Mouse (Mus musculus): Measurements from ENCODE around the gene C1s2. TPM values are rescaled to one million over a fixed set of nuclear protein-coding genes. Genes with fewer than 3 reads are reported as not detected.
"Not testable (repeated sequence)": the region's sequence is repeated elsewhere in the genome, so short reads cannot be mapped to it uniquely, and the experiment has no call there.

The C1s2 gene
- total RNA-seq (2022), result 1 to 10 TPM; 1.8 to 4.1 (median 3.0) TPM

DNA sequence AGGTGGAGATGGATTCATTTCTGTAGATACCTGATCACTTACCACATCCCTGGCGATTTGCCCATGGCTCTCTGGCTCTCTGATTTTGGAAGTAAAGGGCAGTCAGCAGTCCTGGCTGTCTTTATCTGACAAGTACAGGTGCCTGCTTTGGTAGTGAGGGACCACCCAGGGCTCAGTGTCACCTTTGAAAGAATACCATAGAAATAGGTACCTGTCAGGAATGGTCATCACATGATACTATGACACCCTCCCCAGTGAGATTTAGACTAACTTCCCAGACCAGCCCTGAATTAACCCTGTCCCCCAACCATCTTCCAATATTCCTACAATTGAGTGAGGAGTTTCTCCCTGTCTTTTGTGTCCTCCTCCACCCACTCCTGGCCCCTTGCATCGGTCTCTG is at the start of gene C1s2:
C1s2 (minus strand) TSS at position 101 of the 400 bp plus-strand sequence.
- not testable (repeated sequence) for DNase-seq

DNA sequence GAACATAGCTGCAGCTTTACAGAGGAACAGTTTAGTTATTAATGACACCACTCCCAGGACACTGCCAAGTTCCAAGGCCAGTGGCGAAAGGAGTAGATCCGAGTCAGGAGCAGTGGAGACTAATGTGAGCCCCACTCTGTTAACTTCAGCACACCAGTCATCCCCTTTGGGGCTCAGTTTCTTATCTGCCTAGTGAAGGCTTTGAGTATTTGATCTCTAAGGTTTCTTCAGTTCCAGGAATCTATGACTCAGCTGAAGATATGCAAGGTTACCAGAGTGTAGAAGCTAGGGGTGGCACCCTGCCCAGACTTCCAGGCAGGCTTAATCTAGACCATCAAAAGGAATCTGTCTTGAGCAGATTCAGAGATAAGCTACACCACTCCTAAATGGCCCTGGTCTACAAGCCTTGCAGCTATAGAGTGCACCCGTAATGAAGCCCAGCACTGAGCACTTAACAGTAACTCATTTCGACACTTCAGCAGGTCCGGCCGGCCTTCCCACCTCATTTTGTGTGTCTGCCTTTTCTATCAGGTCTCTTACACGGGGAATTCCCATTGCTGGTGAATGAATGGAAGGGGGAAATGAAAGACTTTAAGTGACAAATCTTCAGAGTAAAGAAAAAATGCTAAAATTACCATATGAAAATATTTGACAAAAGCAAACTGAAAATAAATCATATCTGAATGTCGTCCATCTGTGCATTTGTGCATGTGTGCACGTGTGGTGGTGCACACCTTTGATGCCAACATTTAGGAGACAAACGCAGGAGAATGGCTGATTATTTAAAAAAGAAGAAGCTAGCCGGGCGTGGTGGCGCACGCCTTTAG is 47.9 kb upstream of the C1s2 start:
- DNase-seq, result peak; percentile 89

DNA sequence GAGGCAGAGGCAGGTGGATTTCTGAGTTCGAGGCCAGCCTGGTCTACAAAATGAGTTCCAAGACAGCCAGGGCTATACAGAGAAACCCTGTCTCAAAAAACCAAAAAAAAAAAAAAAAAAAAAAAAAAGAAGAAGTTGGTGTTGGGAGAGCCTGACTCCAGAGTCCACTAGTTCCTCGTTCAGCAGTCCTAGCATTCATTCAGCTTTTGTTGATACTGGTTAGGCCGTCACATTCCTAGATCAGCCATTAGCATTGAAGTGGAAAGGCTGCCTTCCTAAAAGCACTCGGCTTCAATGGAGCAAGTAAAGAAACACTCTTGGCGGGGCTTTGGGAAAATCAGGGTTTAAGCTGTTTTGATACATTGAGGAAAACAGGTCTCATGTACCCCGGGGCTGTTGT is 46.4 kb upstream of the C1s2 start:
- not testable (repeated sequence) for DNase-seq

DNA sequence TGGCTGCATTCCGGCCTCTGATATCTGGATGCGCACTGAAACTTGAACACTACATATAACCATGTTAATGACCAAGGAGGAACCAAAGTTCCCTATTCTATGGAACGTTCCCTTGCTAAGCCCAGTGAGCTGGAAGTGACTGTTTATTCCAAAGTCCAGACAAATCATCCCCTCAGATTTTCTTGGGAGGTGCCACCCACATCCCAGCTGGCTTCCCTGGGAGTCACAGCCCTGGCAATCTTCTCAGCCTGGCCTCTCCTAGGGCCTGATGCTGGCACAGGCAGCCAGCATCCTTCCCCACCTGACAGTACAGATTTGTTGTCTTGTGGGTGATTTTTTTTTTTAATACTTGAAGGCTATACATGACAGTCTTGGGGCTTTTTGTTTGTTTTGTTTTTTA is 43.6 kb upstream of the C1s2 start:
- no peak for DNase-seq

DNA sequence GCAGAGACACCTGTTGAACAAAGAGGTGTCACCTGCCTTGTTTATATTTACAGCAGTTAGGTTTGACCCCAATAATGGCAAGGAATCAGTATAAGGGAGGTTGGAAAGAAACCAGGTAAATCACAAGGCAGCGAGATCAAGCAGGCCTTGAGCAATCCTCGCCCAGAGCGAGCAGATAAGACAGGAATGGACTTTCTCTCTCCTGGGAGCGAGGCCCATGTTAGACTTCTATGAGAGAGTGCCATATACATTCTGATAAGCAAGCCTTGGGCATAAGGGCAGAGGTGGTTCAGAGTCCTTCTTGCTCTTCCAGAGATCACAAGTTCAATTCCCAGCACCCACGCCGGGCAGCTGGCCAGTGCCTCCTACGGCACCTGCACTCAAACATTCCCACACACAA is 42.9 kb upstream of the C1s2 start:
- no peak for DNase-seq

DNA sequence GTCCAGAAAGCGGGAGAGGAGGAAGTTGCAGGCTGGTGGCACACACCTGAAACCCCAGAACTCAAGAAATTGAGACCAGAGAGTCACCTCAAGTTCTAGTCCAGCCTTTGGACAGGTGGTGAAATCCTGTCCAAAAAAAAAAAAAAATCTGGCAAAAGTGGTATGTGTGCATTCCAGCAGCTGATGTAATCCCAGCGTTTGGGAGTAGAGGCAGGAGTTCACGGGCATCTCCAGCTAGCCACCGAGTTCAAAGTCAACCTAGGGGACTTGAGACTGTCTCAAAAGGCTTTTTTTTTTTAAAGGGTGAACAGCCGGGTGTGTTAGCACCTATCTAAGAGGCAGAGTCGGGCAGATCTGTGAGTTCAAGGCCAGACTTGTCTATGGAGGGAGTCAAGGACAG is 40.3 kb upstream of the C1s2 start:
- DNase-seq, result no peak

DNA sequence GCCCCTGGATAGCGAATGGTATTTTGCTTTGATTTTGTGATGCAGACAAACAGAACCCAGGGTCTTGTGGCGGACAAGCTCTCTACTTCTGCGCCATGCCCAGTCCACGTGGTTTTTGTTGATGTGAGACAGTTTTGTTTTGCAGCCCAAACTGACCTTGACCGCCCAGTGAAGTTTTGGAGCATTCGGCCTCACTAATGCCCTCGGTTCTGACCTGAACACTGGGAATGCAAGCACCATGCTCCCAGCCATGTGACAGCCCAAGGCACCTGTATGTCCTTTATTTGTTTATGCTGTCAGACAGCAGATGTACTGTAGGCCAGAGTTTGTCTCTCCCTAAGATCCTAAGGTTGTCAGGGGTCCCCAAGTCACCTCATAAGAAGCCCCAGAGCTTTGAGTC is 38.7 kb upstream of the C1s2 start:
- no peak for DNase-seq

DNA sequence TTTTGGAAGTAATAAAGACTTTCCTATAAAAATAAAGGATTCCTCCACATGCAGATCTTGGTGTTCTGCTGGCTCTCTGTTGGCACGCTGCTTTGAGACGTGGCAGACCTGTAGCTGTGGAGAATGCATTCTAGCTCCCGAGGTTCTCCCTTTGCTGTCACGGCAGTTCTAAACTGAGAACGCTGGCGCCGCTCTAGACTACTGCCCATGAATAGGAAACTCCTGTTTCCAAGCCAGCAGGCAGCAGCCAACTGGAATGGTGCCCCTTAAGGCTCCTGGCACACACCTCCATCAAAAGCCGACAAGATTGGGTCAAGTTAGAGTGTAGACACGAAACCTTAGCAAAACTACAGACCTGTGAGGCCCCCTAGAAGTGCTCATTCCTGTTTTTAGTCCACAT is 37.7 kb upstream of the C1s2 start:
- DNase-seq, result no peak

DNA sequence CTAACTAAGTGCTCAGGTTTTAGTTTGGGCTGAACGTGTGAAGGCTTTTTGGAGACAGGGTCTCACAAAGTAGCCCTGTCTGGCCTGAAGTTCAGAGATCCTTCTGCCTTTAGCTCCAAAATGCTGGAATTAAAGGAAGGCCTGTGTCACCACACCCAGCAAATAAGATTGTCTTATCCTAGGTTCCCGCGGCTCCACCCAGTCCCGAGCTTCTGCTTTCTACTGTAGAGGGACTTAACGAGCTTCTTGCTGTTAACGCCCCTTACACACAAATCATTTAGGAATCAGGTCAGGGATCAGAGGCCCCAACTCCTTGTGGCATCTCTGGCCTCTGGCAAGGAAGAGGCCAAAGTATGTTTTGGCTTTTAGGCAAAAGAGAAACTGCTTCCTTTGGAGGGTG is 36.2 kb upstream of the C1s2 start:
- no peak for DNase-seq

DNA sequence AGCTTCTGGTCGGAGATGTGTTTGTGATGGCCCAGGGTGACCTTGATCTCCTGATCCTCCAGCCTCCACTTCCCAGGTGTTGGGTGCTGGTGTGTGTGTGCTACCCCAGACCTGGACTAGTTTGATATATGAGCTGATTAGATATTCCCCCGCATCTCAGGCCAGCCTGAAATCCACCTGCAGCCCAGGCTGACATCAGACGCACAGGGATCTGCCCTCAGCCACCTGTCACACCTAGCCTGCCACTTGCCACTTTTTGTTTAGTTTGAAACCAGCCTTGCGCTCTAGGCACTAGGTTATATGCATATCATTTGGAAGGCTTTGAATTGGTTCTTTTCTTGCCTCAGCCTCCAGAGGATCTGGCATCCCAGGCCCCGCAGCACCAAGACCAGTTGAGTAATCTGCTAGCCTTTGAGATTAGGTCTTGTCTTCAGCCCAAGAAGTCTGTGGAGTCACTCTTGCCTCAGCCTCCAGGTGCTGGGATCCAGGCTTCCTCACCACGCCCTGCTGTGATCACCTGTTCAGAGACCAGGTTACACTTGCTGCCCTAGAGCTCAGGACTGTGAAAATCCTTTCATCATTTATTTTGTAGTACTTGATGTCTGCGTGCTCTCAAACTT is 34.5 kb upstream of the C1s2 start:
- DNase-seq, result no peak

DNA sequence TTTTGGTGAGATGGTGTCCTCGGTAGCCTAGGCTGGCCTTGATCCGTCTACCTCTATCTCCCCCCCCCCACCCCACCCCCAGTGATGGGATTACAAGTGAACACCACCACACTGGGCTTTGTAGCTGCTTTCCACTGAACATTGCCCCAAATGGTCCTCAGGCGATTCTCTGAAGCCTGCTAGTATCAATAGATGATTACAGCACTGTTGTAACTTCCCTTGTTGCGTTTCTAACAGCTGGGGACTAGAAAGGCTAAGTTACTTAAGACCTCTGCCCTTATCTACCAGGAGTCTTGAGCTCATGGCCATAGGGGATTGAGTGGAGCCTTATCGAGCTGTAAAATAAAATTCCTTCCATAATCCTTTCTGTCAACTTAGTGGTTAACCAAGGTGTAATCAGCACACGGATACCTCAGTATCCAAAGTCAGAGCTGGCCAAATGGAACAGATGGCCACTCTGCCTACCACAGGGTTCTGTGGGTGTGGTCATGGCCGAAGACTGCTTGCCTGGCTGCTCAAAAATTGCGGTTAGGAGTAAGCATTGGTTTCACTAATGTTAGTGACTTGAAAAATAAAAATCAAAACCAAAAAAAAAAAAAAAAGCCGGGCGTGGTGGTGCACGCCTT is 33.5 kb upstream of the C1s2 start:
- no peak for DNase-seq

DNA sequence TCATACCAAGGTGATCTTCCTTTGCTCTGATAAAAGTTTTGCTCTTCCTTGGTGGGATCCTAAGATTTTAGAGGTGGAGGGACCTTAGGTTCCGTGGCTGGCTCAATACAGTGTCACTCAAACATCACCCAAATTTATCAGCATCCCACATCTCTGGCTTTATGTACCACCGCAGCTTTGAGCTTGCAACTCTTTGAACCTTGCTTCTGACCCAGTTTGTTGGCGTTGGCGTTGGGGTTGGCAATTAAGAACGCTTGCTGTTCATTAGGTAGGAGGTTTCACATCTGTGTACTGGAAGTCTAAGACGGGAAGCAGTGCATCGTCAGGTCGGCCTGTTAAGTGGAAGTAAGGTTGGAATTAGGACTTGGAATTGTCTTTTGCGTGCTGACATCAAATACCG is 29.1 kb upstream of the C1s2 start:
- DNase-seq, result no peak

DNA sequence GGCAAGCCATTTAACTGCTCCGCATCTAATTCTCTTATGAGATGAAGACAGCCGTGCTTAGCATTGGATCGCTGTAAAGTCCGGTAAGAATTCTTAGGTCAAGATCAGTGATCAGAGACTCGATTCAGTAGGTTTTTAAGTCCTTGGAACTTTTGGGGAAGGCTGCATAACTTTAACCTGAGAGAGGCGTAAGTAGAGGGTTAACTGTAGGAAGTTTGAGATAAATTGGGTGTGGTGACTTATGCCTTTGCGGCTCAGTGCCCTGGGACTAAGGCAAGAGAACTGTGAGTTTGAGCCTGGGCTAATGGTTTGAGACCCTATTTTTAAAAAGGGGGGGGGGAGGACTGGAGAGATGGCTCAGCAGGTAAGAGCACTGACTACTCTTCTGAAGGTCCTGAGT is 28.4 kb upstream of the C1s2 start:
- DNase-seq, result no peak

DNA sequence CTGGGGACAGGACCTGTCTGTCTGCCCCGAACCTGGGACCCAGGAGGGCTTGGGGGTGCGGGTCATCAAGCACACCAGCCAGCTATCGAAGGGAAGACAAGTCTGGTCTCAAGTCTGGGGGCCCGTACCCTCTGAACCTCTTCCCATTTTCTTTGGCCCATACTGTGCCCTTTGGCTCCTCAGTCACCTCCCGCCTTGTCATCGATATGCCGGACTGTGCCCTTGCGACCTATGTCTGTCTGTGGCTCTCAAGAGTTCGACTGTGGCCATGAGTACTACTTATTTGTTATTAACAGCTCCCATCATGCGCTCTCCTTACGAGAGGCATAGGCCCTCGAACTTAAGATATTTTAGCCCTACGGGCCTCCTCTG is 27.5 kb upstream of the C1s2 start:
- DNase-seq, result no peak

DNA sequence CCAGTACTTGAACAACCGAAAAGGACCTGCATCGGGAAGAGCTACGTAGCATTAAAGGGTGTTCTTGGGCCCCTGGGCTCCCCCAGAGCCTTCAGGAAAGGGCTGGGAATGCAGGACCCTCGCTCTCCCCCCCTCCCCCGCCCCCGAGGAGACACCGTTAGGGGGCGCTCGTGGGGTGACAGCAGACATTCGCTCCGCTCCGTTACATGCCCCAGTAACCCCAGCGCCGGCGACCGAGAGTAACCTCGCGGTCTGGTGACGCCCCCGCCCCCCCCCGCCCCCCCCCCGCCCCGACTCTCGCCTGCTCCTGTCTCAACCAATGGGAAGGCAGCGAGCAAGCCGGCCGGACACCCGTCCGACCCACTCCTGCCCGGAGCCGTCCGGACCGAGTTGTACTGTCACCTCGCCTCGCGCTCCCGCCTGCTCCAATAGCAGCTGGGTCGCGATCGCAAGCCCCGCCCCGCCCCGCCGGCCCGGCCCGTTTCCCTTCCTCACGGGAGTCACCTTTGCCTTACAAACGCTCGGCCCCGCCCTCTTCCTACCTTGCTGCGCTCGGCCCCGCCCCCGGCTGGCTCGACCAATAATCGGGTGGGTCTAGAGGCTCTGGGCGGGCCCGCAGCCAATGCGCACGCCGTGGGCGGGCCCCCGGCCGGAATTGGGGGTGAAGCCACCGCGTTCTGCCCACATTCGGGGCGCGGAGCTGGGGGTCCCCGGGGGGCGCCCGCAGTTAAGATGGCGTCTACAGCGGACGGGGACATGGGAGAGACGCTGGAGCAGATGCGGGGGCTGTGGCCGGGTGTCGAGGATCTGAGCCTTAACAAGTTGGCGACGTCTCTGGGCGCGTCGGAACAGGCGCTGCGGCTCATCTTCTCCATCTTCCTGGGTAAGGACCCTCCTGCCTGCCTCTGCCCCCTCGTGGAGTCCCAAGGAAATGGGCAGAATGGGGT is 26.9 kb upstream of the C1s2 start, which contains the start of gene Lpcat3:
Lpcat3 (plus strand) TSS at position 551 of the 947 bp plus-strand sequence.
- DNase-seq, result peak; percentile 99

DNA sequence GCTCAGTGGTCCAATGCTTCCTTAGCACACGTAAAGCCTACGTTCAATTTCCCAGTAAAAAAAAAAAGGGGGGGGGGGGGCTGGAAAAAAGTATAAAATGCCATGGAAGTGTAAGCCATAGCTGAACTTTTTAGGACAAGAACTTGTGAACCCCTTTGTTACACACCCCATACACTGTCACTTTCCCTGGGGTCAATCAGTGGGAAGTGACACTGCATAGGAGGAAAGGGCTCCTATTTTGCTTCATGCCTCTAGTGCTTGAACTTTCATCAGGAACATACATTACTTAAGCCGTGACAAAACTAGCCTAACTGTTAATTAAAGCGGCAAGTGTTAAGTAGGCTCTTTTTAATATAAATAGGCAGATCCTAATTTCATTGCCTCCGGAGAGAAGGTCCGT is 26.1 kb upstream of the C1s2 start:
- no peak for DNase-seq

DNA sequence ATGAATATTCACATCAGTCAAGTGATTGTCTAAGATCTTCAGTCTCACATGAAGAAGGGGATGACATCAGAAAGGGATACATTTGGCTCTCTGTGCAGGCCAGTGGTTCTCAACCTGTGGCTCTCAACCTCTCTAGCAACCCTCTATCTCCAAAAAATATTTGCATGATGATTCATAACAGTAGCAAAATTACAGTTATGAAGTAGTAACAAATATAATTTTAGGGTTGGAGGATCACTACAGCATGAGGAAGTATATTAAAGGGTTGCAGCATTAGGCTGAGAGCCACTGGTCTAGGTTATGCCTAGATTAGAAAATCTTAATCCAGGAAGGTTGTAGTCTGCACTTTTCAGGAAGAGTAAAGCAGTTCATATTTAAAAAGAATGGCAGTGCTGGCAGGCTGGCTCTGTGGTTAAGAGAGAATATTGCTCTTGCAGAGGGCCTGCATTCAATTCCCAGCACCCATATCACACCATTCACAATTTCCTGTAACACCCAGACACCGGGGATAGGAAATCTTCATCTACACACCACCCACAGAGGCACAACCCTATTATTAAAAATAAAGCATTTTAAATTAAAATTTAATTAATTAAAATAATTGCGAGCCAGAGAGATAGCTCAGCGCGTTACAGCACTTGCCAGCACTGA is 25.4 kb upstream of the C1s2 start:
- no peak for DNase-seq

DNA sequence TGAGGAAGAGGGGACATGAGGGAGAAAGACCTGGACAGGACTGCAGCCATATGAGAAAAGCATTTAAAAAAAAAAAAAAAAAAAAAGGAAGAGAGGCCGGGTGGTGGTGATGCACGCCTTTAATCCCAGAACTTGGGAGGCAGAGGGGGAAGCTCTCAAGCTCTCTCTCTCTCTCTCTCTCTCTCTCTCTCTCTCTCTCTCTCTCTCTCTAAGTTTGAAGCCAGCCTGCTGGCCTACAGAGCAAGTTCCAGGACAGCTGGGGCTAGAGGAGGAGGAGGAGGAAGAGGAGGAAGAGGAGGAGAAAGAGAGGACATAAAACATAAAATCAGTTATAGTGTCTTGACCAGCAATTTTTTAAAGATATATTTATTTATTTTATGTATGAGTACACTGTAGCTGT is 22.2 kb upstream of the C1s2 start:
- DNase-seq, result no peak

DNA sequence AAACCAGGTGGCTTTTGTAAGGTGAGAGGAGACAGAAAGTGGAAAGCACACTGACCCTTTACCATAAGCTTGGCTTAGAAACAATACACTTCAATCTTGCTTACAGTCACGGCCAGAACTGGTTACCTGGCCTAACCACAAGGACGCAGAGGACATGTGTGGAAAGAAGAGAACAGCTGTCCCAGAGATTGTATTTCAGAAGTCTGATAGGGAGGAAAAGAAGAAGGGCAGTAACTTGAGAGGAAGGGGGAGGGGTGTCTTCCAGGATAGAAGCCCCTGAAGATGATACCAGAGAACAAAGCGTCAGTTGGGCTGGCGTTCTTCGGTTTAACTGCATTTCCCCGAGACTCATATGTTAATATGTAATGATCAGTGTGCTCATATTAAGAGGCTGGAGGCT is 20.0 kb upstream of the C1s2 start:
- no peak for DNase-seq

DNA sequence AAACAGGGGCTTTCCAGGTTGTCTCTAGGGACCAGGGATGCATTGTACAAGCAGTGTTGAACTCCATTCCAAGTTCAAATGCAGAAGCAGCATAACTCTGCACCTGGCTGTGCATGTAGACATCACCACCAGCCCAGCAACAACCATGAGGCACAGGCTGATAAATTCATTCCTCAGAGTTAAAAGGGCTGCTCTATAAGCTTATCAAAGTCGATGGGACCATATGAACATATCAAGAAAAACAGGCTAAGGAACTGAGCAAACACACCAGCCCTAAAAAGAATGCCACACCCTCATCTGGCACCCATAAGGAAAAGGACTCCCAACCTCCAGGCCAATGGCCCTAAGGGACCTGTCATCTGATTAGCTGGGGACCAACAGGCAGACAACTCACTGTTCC is 10.5 kb upstream of the C1s2 start:
- no peak for DNase-seq

DNA sequence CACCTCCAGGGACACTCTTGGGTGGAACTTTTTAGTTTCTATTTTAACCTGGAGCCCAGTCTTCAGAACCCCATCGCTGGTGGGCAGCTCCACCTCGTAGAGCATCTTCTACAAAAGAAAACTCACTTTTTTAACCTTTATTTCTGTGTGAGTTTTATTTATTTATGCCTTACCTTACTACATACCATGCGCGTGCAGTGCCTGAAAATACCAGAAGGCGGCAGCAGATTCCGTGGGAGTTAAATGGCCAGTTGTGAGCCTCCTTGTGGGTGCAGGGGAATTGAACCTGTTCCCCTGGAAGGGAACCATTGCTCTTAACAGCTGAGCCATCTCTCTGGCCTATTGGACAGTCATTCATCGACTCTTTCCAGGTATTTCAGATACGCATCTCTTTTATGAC is 5.1 kb upstream of the C1s2 start:
- peak; percentile 63 for DNase-seq

DNA sequence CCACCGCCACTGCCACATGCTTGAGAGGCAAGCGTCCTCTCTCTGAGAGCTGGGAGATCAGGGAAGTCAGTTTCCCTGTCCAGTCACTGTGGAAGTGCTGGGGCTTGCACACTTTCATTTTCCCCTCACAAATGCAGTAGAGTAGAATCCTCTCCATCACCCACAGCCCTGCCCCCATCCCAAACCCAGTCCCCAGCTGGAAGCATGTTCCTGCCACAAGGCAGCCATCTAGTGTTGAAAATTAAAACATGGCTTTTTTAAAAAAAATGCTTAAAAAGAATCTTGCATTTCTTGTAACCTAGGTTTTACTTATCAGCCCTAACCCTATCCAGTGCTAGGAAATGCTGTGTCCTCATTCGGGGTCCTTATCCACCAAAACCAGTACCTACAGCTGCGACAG is 4.2 kb upstream of the C1s2 start:
- DNase-seq, result no peak

Data from adrenal gland, adult 8-10 months (tissue).